Mouse (Mus musculus) central nervous system, embryonic 14 days (tissue): ENCODE results near the gene Kif5a. TPM values are rescaled to one million over a fixed set of nuclear protein-coding genes. Genes with fewer than 3 reads are reported as not detected.

Experiments
- polyA plus RNA-seq: library from polyadenylated mRNA; depleted of rRNA; stranded (reverse); fragments of >200 nt; gene quantifications from 2 replicates; pipeline ENCODE4 v1.2.3, GENCODE M21; 2012; rRNA removed

Kif5a gene
- 115 and 116 TPM in 2 replicates for polyA plus RNA-seq

DNA sequence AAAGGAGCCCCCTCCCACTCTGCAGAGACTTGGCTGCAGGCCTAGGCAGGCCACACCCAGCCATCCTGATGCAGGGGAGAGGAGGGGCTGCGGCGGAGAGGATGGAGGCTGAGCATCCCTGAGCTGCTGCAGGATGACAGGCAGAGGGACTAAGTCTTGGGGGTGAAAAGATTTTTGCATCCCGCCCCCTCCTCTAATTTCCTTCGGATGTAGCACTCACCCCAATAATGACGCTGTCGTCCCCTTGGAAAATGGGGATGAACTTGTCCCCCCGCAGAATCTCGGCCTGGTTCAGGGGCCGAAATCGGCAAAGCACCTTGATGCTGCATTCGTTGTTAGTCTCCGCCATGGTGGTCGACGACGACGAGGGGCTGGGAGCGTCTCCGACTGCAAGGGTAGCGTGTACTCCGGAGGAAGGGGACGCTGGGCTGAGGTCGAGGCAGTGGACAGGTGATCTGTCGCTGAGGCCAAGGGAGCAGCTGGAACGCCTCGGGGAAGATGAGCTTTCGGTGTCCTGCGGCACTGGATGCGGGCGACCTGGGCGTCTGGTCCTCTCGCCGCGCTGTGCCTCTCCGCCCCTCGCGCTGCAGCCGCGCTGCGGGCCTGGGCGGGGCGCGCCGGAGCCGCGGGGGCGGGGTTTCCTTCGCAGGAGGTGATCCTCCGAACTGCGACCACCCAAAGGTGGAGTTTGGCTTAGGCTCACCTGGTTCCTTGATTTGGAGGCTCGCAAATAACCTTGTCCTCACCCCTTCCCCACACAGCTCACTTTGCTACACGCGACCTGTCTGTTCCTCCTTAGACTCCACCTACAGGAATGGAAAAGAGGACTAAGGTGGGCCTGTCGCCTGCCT is at the start of gene Kif5a:
Gene Kif5a (minus strand): TSS at position 801 of the 851 bp plus-strand sequence.

DNA sequence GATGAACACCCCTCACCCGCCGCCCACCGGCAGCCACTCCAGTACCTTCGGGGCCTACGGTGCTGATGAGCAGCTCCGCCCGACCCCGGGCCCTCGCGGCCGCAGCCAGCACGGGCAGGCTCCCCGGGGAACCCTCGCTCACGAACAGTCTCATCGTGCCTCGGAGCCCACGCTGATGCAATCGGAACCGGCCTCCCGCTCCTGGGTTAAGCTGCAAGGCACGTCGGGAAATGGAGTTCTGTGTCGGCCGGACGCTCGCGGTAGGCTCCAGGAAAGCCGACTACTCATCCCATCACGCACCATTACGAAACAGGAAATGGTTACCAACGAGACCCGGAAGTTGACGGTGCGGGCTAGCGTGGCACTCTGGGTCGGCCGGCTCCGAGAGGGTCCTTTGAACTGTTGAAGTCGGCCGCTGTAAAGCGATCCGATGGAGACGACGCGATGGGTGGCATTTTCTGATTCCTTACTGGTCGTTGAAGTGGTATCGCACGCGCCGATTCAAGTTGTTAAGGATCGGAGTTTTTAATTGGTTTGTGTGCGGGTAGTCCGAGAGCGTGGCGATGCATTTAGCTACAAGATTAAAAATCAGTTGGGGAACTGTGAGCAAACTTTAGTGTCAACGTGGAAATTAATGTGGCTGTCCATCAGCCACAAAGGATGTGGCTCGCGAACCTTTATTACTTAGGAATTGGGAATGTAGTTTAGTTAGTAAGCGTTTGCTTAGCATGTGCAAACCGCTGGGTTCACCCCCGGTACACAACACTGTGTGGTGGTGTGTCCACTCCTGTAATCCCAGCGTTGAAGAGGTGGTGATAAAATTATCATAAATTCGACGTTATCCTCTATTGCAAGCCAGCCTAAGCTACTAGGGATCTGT is 48.6 kb upstream of the Kif5a start, which contains the start of gene Mars:
Gene Mars (minus strand): TSS at position 311 of the 880 bp plus-strand sequence.

DNA sequence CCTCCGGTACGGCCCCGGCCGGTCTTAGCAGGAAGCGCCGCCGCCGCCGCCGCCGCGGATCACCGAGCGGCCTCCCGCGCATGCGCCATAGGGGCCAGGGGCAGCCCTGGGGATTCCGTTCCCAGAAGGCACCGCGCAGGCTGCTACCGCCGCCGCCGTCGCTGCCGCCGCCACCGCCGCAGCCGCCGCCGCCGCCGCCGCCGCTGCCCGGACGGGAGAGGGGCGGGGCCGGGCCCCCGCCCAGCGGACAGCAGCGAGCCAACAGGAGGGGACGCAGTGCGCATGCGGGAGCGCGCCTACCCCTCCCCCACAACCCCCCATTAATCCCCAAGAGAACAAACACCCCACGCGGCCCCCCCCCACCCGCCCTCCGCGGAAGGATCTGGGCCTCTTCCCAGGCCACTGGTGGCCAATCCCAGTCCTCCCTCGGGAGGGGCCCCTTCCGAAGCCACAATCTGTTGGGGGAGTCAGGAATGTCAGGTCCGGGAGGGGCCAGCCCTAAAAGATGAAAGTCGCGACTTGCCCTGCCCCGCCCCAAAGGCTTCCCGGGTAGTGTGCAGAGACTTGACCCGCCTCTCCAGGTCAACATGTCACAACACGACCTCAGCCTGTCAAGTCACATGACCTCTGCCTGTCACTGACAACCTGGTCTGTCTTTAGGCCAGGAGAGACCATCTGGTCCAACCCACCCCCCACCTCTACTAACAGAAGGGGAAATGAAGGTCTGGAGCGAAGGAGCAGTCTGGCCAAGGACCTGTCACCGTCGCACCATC is 25.8 kb upstream of the Kif5a start, which contains the start of gene Mbd6:
Gene Mbd6 (minus strand): TSS at position 219 of the 773 bp plus-strand sequence.

DNA sequence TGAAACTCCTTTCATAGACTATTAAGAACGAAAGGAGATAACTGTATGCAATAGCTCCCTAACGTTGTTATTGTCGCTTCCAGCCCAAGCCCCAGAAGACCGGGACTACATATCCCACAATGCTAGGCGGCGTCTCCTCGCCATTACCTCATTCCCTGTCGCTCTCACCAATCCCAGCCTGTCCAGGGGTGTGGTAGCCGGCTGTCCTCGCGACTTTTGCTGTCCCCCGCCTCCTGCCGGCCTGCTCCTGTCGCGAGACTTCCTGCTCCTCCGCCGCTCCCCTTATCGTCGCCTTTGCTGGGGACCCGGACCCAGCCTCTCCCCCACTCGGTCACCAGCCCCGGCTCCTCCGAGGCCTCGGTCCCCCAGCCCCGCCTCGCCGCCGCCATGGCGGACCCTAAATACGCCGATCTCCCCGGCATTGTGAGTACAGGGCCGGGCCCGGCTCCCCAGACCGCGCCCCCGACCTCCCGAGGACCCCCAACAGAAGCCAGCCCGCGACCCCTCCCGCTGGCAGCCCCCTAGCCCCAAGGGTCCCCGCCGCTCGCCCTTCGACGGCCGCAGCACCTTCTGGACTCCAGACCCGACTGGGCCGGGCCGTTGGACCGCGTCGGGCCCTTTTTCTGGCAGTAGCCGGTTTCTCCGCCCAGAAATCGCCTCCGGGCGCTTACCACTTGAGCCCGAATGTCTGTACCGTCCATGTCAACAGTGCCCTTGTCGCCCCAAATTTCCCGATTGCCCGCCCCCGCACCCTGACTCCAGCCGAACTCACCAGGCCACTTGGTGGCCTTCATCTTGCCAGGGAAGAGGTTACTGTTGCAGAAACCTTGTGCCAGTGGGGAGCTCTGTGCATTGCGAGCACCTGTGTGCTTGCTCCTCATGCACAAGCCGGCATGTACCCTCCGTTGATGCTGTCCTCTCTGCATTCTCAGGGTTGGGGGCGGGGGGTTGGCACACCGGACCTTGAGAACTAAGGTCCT is 3.3 kb upstream of the Kif5a start, which contains the start of gene Dctn2:
Gene Dctn2 (plus strand): TSS at position 257 of the 980 bp plus-strand sequence.

GRCm38 (mm10) chr10:127211414-127211854 is 51.7 kb downstream of the Kif5a start, which contains the start of gene Pip4k2c:
Gene Pip4k2c (minus strand): TSS chr10:127211585.

DNA sequence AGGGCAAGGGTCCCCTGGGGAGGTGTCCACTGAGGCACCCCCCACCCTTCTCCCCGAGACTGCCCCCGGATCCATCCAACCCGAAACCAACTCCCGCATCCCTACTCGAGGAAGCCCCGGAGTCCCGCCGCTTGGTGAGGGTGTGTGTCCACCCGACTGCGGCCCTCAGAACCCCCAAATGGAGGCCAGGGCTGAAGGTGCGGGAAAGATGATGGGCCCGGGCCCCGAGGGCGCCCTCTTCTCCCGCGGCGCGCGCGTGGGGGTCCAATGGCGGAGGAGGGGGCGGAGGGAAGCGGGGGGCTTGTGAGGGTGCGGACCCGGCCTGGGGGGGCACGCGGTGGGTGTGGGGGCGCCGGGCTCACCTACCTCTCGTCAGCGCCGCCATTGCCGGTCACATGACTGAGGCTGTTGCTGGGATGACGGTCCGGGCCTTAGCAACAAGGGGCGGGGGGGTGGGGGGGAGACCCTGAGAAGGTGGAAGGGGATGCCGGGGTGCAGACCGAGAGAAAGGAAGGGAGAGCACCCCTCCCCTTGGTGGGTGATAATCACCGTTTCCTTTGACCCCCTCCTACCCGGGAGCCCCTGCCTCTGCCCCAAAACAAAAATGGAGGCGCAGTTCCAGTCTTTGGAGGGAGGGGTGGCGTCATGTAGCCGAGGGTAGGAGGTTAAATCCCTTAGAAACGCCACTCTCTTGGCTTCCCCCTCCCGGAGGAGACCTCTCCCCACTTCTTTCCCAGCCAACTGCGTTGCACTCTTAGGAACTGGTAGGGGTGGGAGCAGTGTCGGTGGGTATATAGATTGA is 67.6 kb downstream of the Kif5a start, which contains the start of gene Dtx3:
Gene Dtx3 (minus strand): TSS at position 401 of the 802 bp plus-strand sequence.

GRCm38 (mm10) chr10:127189651-127190381 is 73.3 kb downstream of the Kif5a start, which contains the start of gene Arhgef25:
Gene Arhgef25 (minus strand): TSS chr10:127190083.

DNA sequence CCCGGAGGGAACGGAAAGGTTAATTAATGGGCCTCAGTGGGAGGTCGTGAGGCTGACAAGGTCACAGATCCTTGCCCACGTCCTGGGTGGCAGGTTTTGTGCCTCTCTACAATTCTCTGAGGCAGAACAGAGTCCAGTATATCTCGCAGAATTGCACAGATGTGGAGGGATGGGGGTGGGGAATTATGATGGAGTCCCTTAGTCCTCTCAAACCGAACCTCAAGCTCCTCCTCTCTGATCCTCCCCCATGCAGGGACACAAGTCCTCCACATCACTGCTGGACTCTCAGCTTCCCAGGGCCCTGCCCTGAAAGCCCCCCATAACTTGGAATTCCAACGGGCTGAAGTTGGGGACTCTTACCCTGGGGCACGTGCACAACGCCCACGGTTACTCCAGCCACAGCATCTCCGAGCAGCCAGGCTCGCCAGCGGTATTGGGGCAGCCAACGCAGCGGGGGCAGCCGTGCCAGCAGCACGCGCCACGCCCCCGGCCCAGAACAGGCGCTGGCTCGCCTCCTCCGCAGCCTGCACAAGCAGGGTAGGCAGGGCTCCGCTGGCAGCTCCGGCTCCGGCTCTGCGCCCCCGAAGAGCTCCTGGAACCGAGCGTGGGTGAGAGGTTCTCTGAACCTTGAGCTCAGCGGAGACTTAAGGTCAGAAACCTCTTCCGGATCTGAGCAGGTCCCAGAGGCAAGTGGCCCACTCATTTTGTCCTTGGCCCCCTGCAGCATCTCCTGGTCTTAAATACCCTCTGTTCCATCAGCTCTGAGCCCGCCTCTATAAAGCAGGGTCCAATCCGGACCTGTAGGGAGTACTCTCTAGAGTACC is 83.1 kb downstream of the Kif5a start, which contains the start of gene Slc26a10:
Gene Slc26a10 (minus strand): TSS at position 775 of the 824 bp plus-strand sequence.

Other genes starting within 250 kb of the Kif5a start
- 42.7 and 47.9 TPM in 2 replicates for gene Tsfm, start 232.5 kb downstream of the Kif5a start, polyA plus RNA-seq
- 19.7 and 24.9 TPM in 2 replicates for gene Mettl1, start 221.9 kb downstream of the Kif5a start, polyA plus RNA-seq
- 0.32 and 0.84 TPM in 2 replicates for gene Eef1akmt3, start 221.8 kb downstream of the Kif5a start, polyA plus RNA-seq
- gene Cyp27b1, start 215.1 kb downstream of the Kif5a start, polyA plus RNA-seq = 0.63 and 0.72 TPM in 2 replicates
- gene March9, start 203.2 kb downstream of the Kif5a start, polyA plus RNA-seq = 36.2 and 37.4 TPM in 2 replicates
- 1,086 and 1,352 TPM in 2 replicates for gene Cdk4, start 199.8 kb downstream of the Kif5a start, polyA plus RNA-seq
- 91.2 and 94.6 TPM in 2 replicates for gene Tspan31, start 193.1 kb downstream of the Kif5a start, polyA plus RNA-seq
- gene Agap2, start 188.1 kb downstream of the Kif5a start, polyA plus RNA-seq = 89.1 and 97.8 TPM in 2 replicates
- 94.0 and 95.8 TPM in 2 replicates for gene Os9, start 142.2 kb downstream of the Kif5a start, polyA plus RNA-seq
- gene B4galnt1, start 98.1 kb downstream of the Kif5a start, polyA plus RNA-seq = 41.1 and 50.7 TPM in 2 replicates
- gene Slc26a10, start 82.7 kb downstream of the Kif5a start, polyA plus RNA-seq = 2.4 and 2.8 TPM in 2 replicates
- 106 and 125 TPM in 2 replicates for gene Arhgef25, start 73.3 kb downstream of the Kif5a start, polyA plus RNA-seq
- gene Dtx3, start 67.6 kb downstream of the Kif5a start, polyA plus RNA-seq = 465 and 469 TPM in 2 replicates
- gene Pip4k2c, start 51.8 kb downstream of the Kif5a start, polyA plus RNA-seq = 23.0 and 24.3 TPM in 2 replicates
- gene Dctn2, start 3.0 kb upstream of the Kif5a start, polyA plus RNA-seq = 328 and 341 TPM in 2 replicates
- 49.6 and 66.7 TPM in 2 replicates for gene Mbd6, start 25.7 kb upstream of the Kif5a start, polyA plus RNA-seq
- gene Mars, start 48.4 kb upstream of the Kif5a start, polyA plus RNA-seq = 89.7 and 94.2 TPM in 2 replicates
- 1.2 and 1.3 TPM in 2 replicates for gene Arhgap9, start 58.6 kb upstream of the Kif5a start, polyA plus RNA-seq
- gene Gli1, start 78.6 kb upstream of the Kif5a start, polyA plus RNA-seq = 9.4 and 26.2 TPM in 2 replicates
- gene Inhbe, start 91.1 kb upstream of the Kif5a start, polyA plus RNA-seq = not detected in 2 replicates
- gene Inhbc, start 107.1 kb upstream of the Kif5a start, polyA plus RNA-seq = not detected in 2 replicates
- gene R3hdm2, start 117.0 kb upstream of the Kif5a start, polyA plus RNA-seq = 62.5 and 71.6 TPM in 2 replicates
- 9.7 and 15.0 TPM in 2 replicates for gene Stac3, start 238.3 kb upstream of the Kif5a start, polyA plus RNA-seq